Mouse (Mus musculus) urinary bladder, postnatal 4 days (tissue): ENCODE results near the gene Slc16a14.
"Not testable (repeated sequence)": the region's sequence is repeated elsewhere in the genome, so short reads cannot be mapped to it uniquely, and the experiment has no call there.

Experiments
- DNase-seq, 2 experiments: peaks; one replicate each; pipeline ENCODE4 v3.0.0; 2021 to 2022; ENCODE audit warnings: low spot score in 2 of 2

The Slc16a14 gene

GRCm38 (mm10) chr1:84934503-84935333 lies at the start of gene Slc16a14:
Slc16a14 (minus strand) TSS chr1:84935134.
- no peak for DNase-seq

GRCm38 (mm10) chr1:84961779-84962178 lies 26.8 kb upstream of the Slc16a14 start:
- not testable (repeated sequence) for DNase-seq

DNA sequence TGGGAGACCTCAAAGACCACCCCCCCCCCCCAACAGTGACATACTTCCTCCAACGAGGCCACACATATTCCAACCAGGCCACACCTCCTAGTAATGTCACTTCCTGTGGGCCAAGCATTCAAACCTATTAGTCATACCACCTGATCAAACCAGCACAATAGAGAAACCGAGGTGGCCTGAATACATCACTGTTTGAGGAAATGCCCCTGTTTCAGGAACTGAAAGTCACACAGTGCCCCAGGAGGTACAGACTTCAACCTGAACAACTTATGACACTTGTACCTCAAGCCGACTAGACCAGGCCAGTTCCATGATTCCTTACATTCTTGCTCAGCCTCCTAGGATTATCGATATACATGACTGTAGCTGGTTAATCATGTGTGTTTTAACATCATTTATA lies 22.8 kb upstream of the Slc16a14 start:
- not testable (repeated sequence) for DNase-seq

GRCm38 (mm10) chr1:84956771-84957170 lies 21.8 kb upstream of the Slc16a14 start:
- DNase-seq, result not testable (repeated sequence)

- no peak for DNase-seq
Measured at GRCm38 (mm10) chr1:84952456-84953181, 17.7 kb upstream of the Slc16a14 start.

DNA sequence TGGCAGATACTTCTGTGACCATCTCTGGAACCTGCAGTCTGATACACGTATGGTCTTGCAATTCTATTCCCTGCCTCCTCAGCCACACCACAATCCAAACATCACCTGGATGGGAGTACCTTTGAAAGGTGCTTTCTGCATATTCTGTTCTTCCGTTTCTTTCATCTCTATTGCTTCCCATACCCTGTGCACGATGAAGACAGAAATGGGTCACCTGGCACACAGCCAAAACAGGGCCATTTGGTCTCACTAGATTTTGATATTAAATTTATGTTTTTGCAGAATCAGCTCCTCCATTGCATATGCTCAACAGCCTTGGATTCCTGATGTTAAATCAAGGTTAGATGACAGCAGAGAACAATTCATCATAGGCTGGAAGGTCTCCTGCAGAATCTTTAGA lies 16.6 kb upstream of the Slc16a14 start:
- DNase-seq, result no peak

- peak in 1 of 2 experiments; percentile 10 for DNase-seq
Measured at GRCm38 (mm10) chr1:84947390-84947789, 12.5 kb upstream of the Slc16a14 start.

DNA sequence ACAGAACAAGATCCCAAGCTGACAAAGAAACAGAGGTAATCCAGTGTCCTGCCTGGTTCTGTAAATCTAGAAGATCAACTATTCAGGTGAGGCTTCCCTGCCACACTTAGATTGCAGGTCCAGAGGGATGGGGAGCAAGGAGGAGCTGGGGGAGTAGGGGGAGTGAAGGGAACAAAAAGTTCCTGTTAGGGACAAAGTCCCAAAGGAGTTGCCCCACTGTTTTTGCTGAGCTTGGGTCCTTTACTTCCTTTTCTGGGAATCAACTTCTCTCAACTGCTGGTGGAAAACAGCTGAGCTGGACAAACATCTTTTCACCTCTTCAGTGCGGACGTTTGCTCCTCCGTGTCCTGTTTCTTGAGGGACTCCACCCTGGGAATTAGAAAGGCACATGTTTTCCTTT lies 11.0 kb upstream of the Slc16a14 start:
- DNase-seq, result no peak

GRCm38 (mm10) chr1:84943549-84943948 lies 8.6 kb upstream of the Slc16a14 start:
- DNase-seq, result no peak

DNA sequence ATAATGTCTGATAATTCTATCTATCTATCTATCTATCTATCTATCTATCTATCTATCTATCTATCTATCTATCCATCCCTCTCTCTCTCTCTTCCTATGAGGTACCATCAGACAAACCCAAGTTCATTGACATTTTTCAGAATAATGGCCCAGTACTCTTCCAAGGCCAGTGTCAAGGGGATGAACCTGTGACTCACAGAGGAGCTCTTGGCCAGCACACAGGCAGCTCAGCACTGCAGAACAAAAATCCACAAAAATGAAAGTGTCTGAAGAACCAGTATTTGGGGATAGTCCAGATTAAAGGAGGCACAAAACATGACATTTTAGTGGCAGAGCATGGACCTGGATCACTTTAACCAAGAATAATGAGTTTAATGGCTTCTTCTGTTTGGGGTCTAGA lies 7.7 kb upstream of the Slc16a14 start:
- DNase-seq, result no peak

GRCm38 (mm10) chr1:84940322-84940721 lies 5.4 kb upstream of the Slc16a14 start:
- DNase-seq, result no peak

- DNase-seq, result no peak
Measured at GRCm38 (mm10) chr1:84939466-84939865, 4.5 kb upstream of the Slc16a14 start.

DNA sequence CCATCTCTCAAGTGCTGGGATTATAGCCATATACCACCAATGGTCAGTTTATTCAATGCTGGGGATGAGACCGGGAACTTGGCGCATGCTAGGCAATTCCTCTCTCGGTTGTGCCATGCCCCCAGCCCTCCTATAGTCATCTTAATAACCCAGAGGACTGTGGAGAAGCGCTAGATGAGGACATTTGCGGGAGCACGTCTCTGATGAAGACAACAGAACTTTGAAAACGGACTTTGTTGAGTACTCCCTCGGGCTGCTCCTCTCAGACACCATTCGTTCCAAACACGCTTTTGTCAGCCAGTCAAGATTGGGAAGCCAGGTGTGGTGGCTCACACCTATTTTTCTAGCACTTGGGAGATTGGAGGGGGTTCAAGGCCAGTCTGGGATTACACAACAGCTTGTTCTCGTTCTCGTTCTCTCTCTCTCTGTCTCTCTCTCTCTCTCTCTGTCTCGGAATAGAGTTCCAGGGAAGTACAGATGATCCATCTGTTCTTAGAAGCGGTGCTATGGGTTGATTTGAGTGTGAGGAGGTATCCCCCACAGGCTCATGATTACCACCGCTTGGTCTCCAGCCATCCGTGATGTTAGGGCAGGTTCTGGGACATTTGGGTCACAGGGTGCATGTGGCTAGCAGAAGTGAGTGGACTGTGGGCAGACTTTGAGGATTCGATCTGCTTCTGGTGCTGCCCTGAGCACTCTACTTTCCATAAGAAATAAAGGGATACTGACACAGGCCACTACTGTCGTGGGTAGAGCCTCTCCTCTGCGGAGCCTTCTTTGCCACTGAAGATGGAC lies 2.0 kb upstream of the Slc16a14 start:
- no peak for DNase-seq

GRCm38 (mm10) chr1:84935668-84936067 lies 734 bp upstream of the Slc16a14 start:
- no peak for DNase-seq

DNA sequence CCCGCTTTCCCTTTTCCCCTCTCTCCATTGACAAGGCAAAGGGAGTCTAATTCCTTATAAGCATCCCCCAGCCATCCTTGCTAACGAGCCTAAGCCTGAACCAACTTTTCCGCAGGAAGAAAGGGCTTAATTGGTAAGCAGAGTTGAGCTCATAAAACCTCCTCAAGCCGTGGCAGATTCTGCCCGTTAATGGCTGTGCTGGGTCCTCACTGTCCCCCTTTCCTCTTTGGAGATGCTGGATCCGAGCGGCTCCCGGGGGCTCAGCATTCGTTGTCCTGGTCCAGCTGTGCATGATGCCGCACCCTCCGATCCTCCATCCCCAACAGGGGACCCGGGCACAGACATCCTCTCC lies 807 bp downstream of the Slc16a14 start:
- no peak for DNase-seq

DNA sequence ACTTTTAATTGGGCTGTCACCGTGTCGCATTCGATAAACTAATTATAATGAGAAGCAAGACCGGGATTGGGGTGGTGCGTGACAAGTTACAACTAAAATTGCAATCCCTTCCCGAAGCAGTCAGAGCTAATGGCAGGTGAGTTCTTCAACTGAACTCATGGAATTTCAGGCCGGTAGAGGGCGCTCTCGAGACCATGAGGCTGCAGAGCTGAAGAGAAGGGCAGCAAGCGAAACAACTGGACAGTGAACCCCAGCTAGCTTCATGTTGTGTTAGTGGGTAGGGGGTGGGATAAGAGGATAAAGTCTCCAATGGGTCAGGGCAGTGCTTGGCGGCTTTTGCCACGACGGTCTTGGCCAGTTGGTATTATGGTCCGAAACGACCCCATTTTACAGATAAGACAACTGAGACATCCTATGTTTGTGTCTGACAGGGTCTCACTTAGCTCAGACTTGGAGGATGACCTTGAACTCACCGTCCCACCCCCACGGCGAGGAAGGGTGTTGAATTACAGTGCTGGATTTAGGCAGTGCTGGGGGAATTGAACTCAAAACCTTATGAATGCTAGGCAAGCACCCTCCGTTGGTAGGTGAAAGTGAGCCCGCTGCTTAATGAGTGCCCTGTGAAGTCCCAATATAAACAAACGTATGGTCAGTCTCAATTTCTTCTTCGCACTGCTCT lies 1.3 kb downstream of the Slc16a14 start:
- DNase-seq, result peak; percentile 59 to 84

- DNase-seq, result no peak
Measured at GRCm38 (mm10) chr1:84925599-84925998, 9.3 kb downstream of the Slc16a14 start.

DNA sequence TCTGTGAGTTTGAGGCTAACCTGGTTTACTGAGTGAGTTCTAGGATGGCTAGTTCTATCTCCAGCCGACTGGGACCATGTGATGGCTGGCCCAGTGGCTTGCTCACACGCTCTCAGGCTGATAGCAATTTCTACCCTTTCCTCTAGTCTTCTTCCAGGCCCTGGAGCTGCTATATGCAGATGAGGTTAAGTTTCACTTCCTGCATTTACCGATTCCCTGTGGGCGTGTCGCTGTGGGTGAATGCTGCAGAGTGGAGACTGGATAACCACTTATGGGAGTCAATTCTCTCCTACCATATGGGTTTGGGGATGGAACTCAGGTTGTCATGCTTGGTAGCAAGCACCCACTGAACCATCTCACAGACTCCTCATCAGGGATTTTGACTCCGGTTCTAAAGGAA lies 10.8 kb downstream of the Slc16a14 start:
- no peak for DNase-seq

DNA sequence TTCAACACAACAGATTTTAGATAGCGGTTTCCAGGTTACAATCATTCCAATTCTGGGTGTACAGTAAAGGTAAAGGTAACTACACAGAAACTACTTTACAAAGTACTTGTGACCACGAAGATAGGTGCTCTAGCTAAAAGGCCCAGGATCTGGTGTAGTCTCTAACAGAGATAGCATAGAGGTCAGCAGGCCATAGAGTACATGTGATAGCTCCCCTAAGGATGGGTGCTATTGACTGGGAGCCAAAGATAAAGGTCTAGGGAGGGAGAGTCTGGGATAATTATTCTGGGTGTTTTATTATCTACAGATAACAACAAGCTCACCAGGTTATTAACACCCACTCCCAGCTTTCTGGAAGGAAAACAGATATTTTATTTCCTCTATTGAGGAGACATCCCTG lies 11.5 kb downstream of the Slc16a14 start:
- DNase-seq, result no peak

DNA sequence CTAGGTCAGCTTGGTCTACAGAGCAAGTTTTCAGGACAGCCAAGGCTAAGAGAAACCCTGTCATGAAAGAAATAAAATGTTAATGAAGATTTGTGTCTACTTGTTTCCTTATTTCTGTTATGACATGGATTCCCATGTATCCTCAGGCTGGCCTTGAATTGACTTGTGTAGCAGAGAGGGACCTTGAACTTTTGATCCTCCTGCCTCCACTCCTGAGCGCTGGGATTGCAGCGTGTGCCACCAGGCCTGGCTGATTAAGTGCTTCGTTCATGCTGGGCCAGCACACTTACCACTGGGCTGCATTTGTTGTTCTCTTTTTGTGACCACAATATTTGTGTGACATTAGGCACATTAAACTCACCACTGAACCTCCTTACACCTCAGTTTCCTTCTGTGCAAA lies 16.1 kb downstream of the Slc16a14 start:
- DNase-seq, result no peak

- DNase-seq, result no peak
Measured at GRCm38 (mm10) chr1:84915010-84915409, 19.9 kb downstream of the Slc16a14 start.

DNA sequence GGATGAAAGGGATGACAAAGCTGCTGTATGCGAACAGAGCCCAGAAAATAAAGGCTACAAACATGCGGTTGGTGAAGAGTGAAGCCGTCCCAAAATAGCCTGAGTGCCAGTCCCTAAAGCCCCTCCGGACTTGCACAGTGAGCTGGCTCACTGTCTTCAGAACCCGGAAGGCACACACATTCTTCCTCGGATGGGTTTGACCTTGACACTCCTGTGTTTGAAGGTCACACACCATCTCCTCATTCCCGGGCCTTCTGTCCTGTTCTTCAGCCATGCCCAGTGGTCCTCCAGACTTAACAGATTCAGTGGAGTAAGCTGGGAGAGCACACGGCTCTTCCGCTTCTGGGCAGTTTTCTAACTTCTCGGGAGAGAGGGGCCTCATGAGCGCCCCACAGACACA lies 22.4 kb downstream of the Slc16a14 start:
- no peak for DNase-seq
